Mouse (Mus musculus): ENCODE data around the gene Fam173a. TPM values are rescaled to one million over a fixed set of nuclear protein-coding genes. Genes with fewer than 3 reads are reported as not detected.
"Not testable (repeated sequence)": the region's sequence is repeated elsewhere in the genome, so short reads cannot be mapped to it uniquely, and the experiment has no call there.

Gene Fam173a
- polyA plus RNA-seq, 1 experiment from 2014 or later, result 86.6 TPM

DNA sequence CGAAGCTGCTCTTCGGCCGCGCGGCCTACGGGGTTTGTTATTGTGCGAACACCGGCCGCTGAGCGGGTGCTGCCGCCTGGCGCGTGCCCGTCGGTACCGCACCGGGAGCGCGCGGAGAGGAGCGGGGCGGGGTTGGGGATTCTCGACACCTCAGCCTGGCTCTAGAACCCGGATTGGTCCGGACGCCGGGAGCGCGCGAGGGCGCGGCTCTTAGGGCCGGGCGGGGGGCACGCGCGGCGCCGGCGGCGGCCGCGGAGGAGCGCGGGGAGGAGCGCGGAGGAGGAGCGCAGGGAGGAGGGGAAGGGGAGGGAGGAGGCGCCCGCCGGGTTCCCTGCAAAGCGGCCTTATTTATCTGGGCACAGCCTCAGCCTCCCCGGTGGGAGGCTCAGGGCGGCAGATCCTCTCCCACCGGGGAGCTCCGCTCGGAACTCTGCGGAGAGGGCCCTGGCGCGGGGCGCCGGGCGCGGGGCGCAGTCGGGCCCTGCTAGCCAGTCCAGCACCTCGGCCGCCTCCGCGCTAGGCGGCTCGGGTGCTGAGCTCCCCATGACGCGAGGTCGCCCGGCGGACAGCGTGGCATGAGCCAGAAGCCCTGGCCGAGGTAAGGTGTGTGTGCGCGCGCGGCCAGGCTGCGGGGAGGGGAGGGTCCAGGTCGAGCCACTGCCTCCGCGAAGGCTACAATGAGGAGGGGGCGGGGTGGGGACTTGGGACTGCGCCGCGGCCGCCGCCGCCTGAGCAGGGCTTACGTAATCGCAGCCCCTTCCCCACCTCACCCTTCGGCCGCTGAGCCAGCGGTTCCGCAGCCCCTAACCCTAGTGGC, 16.3 kb upstream of the Fam173a start, which contains the start of gene Fbxl16:
Gene Fbxl16, plus strand, starts transcription at position 297 of the 817 bp plus-strand sequence.
- H3K4me3 ChIP-seq, result peak within 1 kb of the TSS; percentile 86

GRCm38 (mm10) chr17:25808028-25808427, 15.3 kb upstream of the Fam173a start:
- H3K4me3 ChIP-seq, result peak overlapping the region; percentile 86
- no peaks in the 10 kb centered on the region for H3K36me3 ChIP-seq
- 25% methylated on average over 5 of the region's 5 CpGs for WGBS
- peak overlapping the region; percentile 95 for H3K4me2 ChIP-seq
- H3K27me3 ChIP-seq, result no peaks in the 10 kb centered on the region
- ATAC-seq (ENCODE audit: low FRiP score), result 0 out of 2 replicates have a peak, but pooled peaks have one; percentile 1
- H3K27ac ChIP-seq, result peak overlapping the region; percentile 98
- H3K9ac ChIP-seq, result peak overlapping the region; percentile 98
- H3K4me1 ChIP-seq (replicated peaks), result peaks cover 57% of the 10 kb centered on the region
- H3K9me3 ChIP-seq, result no peaks in the 10 kb centered on the region

More for the DNA sequence above, 16.3 kb upstream of the Fam173a start, which contains the start of gene Fbxl16:
- Histone ChIP-seq H3K4me2 (peak within 1 kb of the TSS; percentile 95), H3K27me3 (peaks cover 3% of the 10 kb centered on the region; the same call in 1 of the 2 replicates), H3K4me1 (replicated peaks) (peaks cover 56% of the 10 kb centered on the region), H3K9me3 (no peaks in the 10 kb centered on the region), H3K9ac (peak within 1 kb of the TSS; percentile 98), H3K36me3 (no peaks in the 10 kb centered on the region), H3K27ac (peak within 1 kb of the TSS; percentile 98)
- ATAC-seq (ENCODE audit: low FRiP score), result peak; percentile 82
- WGBS, result under 1% methylated on average over 85 of the region's 100 CpGs

DNA sequence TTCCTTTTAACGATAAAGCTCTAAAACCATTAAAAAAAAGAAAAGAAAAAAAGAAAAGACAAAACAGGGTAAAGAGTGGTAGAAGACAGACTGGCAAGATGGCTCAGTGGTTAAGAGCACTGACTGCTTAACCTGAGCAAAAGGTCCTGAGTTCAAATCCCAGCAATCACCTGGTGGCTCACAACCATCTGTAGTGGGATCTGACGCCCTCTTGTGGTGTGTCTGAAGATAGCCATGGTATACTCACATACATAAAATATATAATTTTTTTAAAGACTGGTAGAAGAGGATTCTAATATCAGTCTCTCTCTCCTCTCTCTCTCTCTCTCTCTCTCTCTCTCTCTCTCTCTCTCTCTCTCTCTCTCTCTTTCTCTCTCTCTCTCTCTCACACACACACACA, 14.8 kb upstream of the Fam173a start:
- not testable (repeated sequence) for H3K4me3 ChIP-seq; H3K36me3 ChIP-seq; H3K9ac ChIP-seq; ATAC-seq (ENCODE audit: low FRiP score); H3K27ac ChIP-seq; H3K27me3 ChIP-seq; H3K4me2 ChIP-seq; H3K9me3 ChIP-seq
- 44% methylated on average over 2 of the region's 2 CpGs for WGBS
- peaks cover 57% of the 10 kb centered on the region for H3K4me1 ChIP-seq (replicated peaks)

- WGBS, result 91% methylated on average over 4 of the region's 4 CpGs
- H3K4me3 ChIP-seq, result no peak overlapping the region
- no peak overlapping the region for H3K9ac ChIP-seq
- H3K9me3 ChIP-seq, result no peaks in the 10 kb centered on the region
- no peak overlapping the region for H3K4me2 ChIP-seq
- no peak overlapping the region for H3K27ac ChIP-seq
- no peak for ATAC-seq (ENCODE audit: low FRiP score)
- H3K27me3 ChIP-seq, result no peaks in the 10 kb centered on the region
- no peaks in the 10 kb centered on the region for H3K36me3 ChIP-seq
- H3K4me1 ChIP-seq (replicated peaks), result peaks cover 53% of the 10 kb centered on the region
Observed at GRCm38 (mm10) chr17:25806507-25806906, 13.8 kb upstream of the Fam173a start.

DNA sequence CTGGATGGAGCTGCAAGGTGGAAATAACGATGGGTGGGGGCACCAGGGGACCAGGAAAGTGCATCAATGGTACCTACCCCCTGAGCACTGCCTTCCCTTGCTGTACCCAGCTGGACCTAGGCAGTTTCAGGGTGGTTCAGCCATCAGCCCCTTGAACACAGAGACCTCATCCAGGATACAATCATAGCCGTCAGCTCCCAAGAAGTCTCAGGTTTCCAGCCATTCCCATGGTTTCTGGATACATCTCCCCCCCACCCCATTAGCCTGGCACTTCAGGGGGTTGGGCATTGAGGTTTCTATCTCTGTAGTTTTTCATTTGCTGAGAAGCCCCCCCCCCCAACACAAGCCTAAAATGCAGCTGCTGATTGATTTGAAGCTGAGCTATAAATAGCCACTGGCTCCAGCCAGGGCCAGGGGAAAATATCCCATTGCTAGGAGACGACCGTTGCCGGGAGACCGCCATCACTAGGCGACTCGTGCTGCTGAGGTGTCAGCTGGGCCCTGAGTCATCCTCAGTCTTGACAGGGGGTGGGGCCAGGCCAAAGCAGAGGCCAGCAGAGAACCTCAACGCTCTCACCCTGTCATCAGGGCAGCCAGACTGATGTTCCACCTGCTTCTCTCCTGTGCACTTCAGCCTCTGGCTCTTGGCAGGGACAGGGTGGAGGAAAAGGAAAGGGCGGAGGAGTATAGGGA, 10.3 kb upstream of the Fam173a start:
- Histone ChIP-seq H3K9ac (peak overlapping the region; percentile 63), H3K36me3 (no peaks in the 10 kb centered on the region), H3K27me3 (peaks cover 4% of the 10 kb centered on the region; the same call in 1 of the 2 replicates), H3K4me2 (peak overlapping the region; percentile 37), H3K4me1 (replicated peaks) (peaks cover 30% of the 10 kb centered on the region), H3K27ac (peak overlapping the region; percentile 92), H3K9me3 (no peaks in the 10 kb centered on the region), H3K4me3 (no peak overlapping the region)
- peak; percentile 88 for ATAC-seq (ENCODE audit: low FRiP score)
- WGBS, result 8% methylated on average over 10 of the region's 10 CpGs

- H3K4me3 ChIP-seq, result no peak overlapping the region
- WGBS, result 9% methylated on average over 6 of the region's 6 CpGs
- no peak overlapping the region for H3K9ac ChIP-seq
- H3K9me3 ChIP-seq, result no peaks in the 10 kb centered on the region
- H3K36me3 ChIP-seq, result no peaks in the 10 kb centered on the region
- H3K4me2 ChIP-seq, result no peak overlapping the region
- peaks cover 8% of the 10 kb centered on the region for H3K27me3 ChIP-seq
- no peak for ATAC-seq (ENCODE audit: low FRiP score)
- no peak overlapping the region for H3K27ac ChIP-seq
- H3K4me1 ChIP-seq (replicated peaks), result peaks cover 41% of the 10 kb centered on the region
Observed at GRCm38 (mm10) chr17:25801029-25801428, 8.3 kb upstream of the Fam173a start.

GRCm38 (mm10) chr17:25796951-25797369, 4.3 kb upstream of the Fam173a start, which contains the start of gene Metrn:
Gene Metrn, minus strand, starts transcription at chr17:25797136.
- H3K4me1 ChIP-seq (replicated peaks), result peaks cover 52% of the 10 kb centered on the region
- H3K9ac ChIP-seq, result peak within 1 kb of the TSS; percentile 70
- peak; percentile 70 for ATAC-seq (ENCODE audit: low FRiP score)
- peaks cover 8% of the 10 kb centered on the region for H3K27me3 ChIP-seq
- H3K9me3 ChIP-seq, result no peaks in the 10 kb centered on the region
- H3K4me3 ChIP-seq, result peak within 1 kb of the TSS; percentile 61
- no peaks in the 10 kb centered on the region for H3K36me3 ChIP-seq
- peak within 1 kb of the TSS; percentile 88 for H3K4me2 ChIP-seq
- WGBS, result under 1% methylated on average over 34 of the region's 35 CpGs
- peak within 1 kb of the TSS; percentile 76; the same call in 1 of the 2 replicates for H3K27ac ChIP-seq

DNA sequence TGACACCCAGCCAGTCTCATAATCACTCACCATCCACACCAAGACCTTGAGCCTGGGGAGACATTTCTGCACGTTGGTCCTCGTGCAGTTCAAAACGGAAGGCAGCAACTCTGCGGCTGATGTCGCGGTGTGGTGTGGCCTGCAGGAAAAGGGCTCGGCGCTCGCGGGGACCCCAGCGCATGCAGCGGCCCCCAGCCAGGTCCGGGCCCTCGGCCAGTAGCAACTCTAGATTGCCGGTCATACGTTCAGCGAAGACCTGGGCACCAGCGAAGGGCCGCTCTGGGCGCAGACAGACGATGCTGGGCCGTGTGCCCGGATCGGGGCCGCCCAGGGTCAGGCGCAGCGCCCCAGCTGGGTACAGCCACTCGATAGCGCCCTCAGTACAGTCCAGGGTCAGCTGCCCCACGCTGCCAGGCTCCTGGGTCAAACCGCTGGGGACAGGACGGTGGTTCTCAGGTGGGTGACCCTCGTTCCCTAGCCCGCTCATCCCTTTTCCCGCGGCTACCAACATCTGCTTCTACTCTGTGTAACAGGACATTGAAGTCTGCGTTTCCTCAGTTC, 3.6 kb upstream of the Fam173a start:
- Histone ChIP-seq H3K9me3 (no peaks in the 10 kb centered on the region), H3K4me1 (replicated peaks) (peaks cover 57% of the 10 kb centered on the region)

DNA sequence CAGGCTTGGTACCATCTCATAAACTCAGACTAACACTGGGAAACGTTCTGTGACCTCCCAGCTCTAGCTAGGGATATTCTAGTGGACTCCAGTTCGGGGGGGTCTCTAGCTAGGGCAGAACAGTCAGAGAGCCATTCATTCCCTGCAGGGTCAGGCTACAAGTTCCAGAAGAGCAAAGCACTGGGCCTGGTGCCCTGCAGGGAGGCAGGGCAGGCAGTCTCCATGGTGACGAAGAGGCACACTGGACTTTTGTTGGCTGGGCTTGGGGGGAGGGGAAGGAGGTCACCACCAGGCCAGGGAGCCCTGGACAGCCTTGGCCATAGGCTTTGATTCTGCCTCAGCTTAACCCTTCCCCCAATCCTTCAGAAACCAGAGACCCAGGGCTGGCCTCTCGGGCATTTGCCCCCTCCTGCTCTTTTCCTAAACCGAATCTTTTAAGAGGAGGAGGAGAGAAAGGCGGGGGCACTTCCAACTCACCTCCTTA, 3.0 kb upstream of the Fam173a start, which contains the start of gene AC134908.4:
Gene AC134908.4, minus strand, starts transcription at position 51 of the 484 bp plus-strand sequence.
- Histone ChIP-seq H3K27ac (peak within 1 kb of the TSS; percentile 93), H3K36me3 (no peaks in the 10 kb centered on the region), H3K9me3 (no peaks in the 10 kb centered on the region), H3K9ac (peak within 1 kb of the TSS; percentile 70), H3K4me3 (peak within 1 kb of the TSS; percentile 61), H3K27me3 (peaks cover 4% of the 10 kb centered on the region; the same call in 1 of the 2 replicates), H3K4me2 (peak within 1 kb of the TSS; percentile 88), H3K4me1 (replicated peaks) (peaks cover 60% of the 10 kb centered on the region)
- 6% methylated on average over 6 of the region's 6 CpGs for WGBS
- no peak for ATAC-seq (ENCODE audit: low FRiP score)

More for the DNA sequence above, 3.6 kb upstream of the Fam173a start:
- no peak for ATAC-seq (ENCODE audit: low FRiP score)
- peak overlapping the region; percentile 88 for H3K4me2 ChIP-seq
- H3K9ac ChIP-seq, result peak overlapping the region; percentile 70
- H3K27me3 ChIP-seq, result peaks cover 6% of the 10 kb centered on the region
- peak overlapping the region; percentile 76; the same call in 1 of the 2 replicates for H3K27ac ChIP-seq
- WGBS, result under 1% methylated on average over 37 of the region's 37 CpGs
- no peaks in the 10 kb centered on the region for H3K36me3 ChIP-seq
- peak overlapping the region; percentile 61 for H3K4me3 ChIP-seq

- WGBS, result 45% methylated on average over 17 of the region's 17 CpGs
- peak overlapping the region; percentile 88 for H3K4me2 ChIP-seq
- no peaks in the 10 kb centered on the region for H3K36me3 ChIP-seq
- H3K4me1 ChIP-seq (replicated peaks), result peaks cover 64% of the 10 kb centered on the region
- peak overlapping the region; percentile 70 for H3K9ac ChIP-seq
- no peak for ATAC-seq (ENCODE audit: low FRiP score)
- no peaks in the 10 kb centered on the region for H3K9me3 ChIP-seq
- peak overlapping the region; percentile 93 for H3K27ac ChIP-seq
- H3K27me3 ChIP-seq, result peaks cover 4% of the 10 kb centered on the region; the same call in 1 of the 2 replicates
- peak overlapping the region; percentile 61 for H3K4me3 ChIP-seq
Observed at GRCm38 (mm10) chr17:25794998-25795397, 2.3 kb upstream of the Fam173a start.

GRCm38 (mm10) chr17:25794197-25794596, 1.5 kb upstream of the Fam173a start:
- Histone ChIP-seq H3K27me3 (peaks cover 4% of the 10 kb centered on the region; the same call in 1 of the 2 replicates), H3K9me3 (no peaks in the 10 kb centered on the region), H3K4me1 (replicated peaks) (peaks cover 64% of the 10 kb centered on the region), H3K4me3 (peak overlapping the region; percentile 61; the same call in 1 of the 2 replicates), H3K4me2 (peak overlapping the region; percentile 88), H3K9ac (peak overlapping the region; percentile 70; the same call in 1 of the 2 replicates), H3K36me3 (peaks cover 7% of the 10 kb centered on the region), H3K27ac (peak overlapping the region; percentile 93)
- ATAC-seq (ENCODE audit: low FRiP score), result no peak
- WGBS, result 10% methylated on average over 13 of the region's 13 CpGs

Measured in hindbrain, embryonic 13.5 days (tissue).